Mouse (Mus musculus) bone marrow macrophage, adult 2 months (primary cell): ENCODE measurements around the gene Tsc22d3.

Experiments used
- CTCF ChIP-seq: IDR thresholded peaks from 2 replicates; pipeline ENCODE4 v1.5.1; 2012; ENCODE audit warnings: low read depth, mild to moderate bottlenecking, low read length, moderate library complexity
- POLR2A ChIP-seq: IDR thresholded peaks from 2 replicates; pipeline ENCODE4 v1.6.1; 2012; ENCODE audit warnings: mild to moderate bottlenecking, low read depth, low read length, borderline replicate concordance

- TF ChIP-seq CTCF (no peak), POLR2A (no peak)
These were observed 9.5 kb upstream of the Tsc22d3 start for GRCm38 (mm10) chrX:140609938-140610337.
